Mouse (Mus musculus): ENCODE data around the gene Hist1h1t.
"Not testable (repeated sequence)": the region's sequence is repeated elsewhere in the genome, so short reads cannot be mapped to it uniquely, and the experiment has no call there.

The Hist1h1t gene

GRCm38 (mm10) chr13:23699767-23700166 lies 4.2 kb downstream of the Hist1h1t start:
- no peak for DNase-seq (ENCODE audit: low spot score in 2 of 2)

- DNase-seq (ENCODE audit: low spot score in 2 of 2): peak in 1 of 2 experiments; percentile 60
Measured at GRCm38 (mm10) chr13:23700786-23701520, 5.3 kb downstream of the Hist1h1t start.

- no peak for DNase-seq (ENCODE audit: low spot score in 2 of 2)
Measured at GRCm38 (mm10) chr13:23702220-23702619, 6.6 kb downstream of the Hist1h1t start.

- not testable (repeated sequence) for DNase-seq (ENCODE audit: low spot score in 2 of 2)
Measured at GRCm38 (mm10) chr13:23702801-23703200, 7.2 kb downstream of the Hist1h1t start.

- DNase-seq (ENCODE audit: low spot score in 2 of 2): no peak
Measured at GRCm38 (mm10) chr13:23705751-23706356, 10.2 kb downstream of the Hist1h1t start.

GRCm38 (mm10) chr13:23706771-23707170 lies 11.2 kb downstream of the Hist1h1t start:
- no peak for DNase-seq (ENCODE audit: low spot score in 2 of 2)

- no peak for DNase-seq (ENCODE audit: low spot score in 2 of 2)
Measured at GRCm38 (mm10) chr13:23708041-23708440, 12.4 kb downstream of the Hist1h1t start.

- no peak for DNase-seq (ENCODE audit: low spot score in 2 of 2)
Measured at GRCm38 (mm10) chr13:23708654-23709053, 13.0 kb downstream of the Hist1h1t start.

- DNase-seq (ENCODE audit: low spot score in 2 of 2): no peak
Measured at GRCm38 (mm10) chr13:23709714-23710373, 14.2 kb downstream of the Hist1h1t start.

GRCm38 (mm10) chr13:23710374-23711089 lies 14.9 kb downstream of the Hist1h1t start, which contains the start of gene Hfe:
Gene Hfe (minus strand): TSS chr13:23710854.
- no peak for DNase-seq (ENCODE audit: low spot score in 2 of 2)

- DNase-seq (ENCODE audit: low spot score in 2 of 2): no peak
Measured at GRCm38 (mm10) chr13:23716261-23717042, 20.8 kb downstream of the Hist1h1t start.

GRCm38 (mm10) chr13:23717176-23717575 lies 21.6 kb downstream of the Hist1h1t start:
- no peak for DNase-seq (ENCODE audit: low spot score in 2 of 2)

- not testable (repeated sequence) for DNase-seq (ENCODE audit: low spot score in 2 of 2)
Measured at GRCm38 (mm10) chr13:23717593-23718245, 22.1 kb downstream of the Hist1h1t start.

- no peak for DNase-seq (ENCODE audit: low spot score in 2 of 2)
Measured at GRCm38 (mm10) chr13:23724239-23724638, 28.6 kb downstream of the Hist1h1t start.

- DNase-seq (ENCODE audit: low spot score in 2 of 2): no peak
Measured at GRCm38 (mm10) chr13:23725213-23725612, 29.6 kb downstream of the Hist1h1t start.

GRCm38 (mm10) chr13:23728472-23729191 lies 33.0 kb downstream of the Hist1h1t start:
- no peak for DNase-seq (ENCODE audit: low spot score in 2 of 2)

GRCm38 (mm10) chr13:23729192-23729525 lies 33.5 kb downstream of the Hist1h1t start:
- no peak for DNase-seq (ENCODE audit: low spot score in 2 of 2)

GRCm38 (mm10) chr13:23729706-23730105 lies 34.1 kb downstream of the Hist1h1t start:
- no peak for DNase-seq (ENCODE audit: low spot score in 2 of 2)

- DNase-seq (ENCODE audit: low spot score in 2 of 2): no peak
Measured at GRCm38 (mm10) chr13:23730479-23730878, 34.9 kb downstream of the Hist1h1t start.

GRCm38 (mm10) chr13:23732156-23732804 lies 36.7 kb downstream of the Hist1h1t start:
- no peak for DNase-seq (ENCODE audit: low spot score in 2 of 2)

Data from cerebellum, postnatal 4 days (tissue).